Mouse (Mus musculus) testis, postnatal 10 days (tissue): ENCODE data around the gene Vps35l.

Experiments
- DNase-seq: peaks from one replicate; pipeline ENCODE4 v3.0.0; 2021; ENCODE audit warnings: low spot score

The Vps35l gene

GRCm38 (mm10) chr7:118883957-118884356 is 143.9 kb downstream of the Vps35l start:
- no peak for DNase-seq

DNA sequence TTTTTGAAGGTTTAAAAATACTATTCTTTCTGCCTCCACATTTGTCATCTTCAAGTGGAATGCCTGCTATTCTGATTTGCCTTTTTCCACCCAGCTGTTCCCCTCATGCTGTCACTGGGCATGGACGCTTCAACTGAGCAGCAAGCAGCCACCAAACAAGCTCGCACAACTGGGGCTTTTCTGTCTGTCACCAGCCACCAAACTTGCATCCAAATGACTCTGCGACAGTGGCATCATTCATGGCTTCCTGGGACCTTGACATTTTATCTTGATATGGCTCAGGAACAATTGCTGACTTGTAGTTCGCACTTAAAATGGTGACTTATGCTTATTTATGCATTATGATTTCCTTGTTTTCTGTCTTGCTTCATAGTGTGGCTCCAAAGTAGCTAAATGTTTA is 144.9 kb downstream of the Vps35l start:
- DNase-seq: no peak

- DNase-seq: no peak
Measured at GRCm38 (mm10) chr7:118887303-118888055, 147.5 kb downstream of the Vps35l start.

GRCm38 (mm10) chr7:118889046-118889680 is 149.1 kb downstream of the Vps35l start:
- peak; percentile 61 for DNase-seq
